Mouse (Mus musculus): Measurements from ENCODE around the gene Sertad3. TPM values are rescaled to one million over a fixed set of nuclear protein-coding genes. Genes with fewer than 3 reads are reported as not detected.
A peak's percentile ranks its signal among the peaks of the same experiment; 100 is the strongest.

Gene Sertad3
- polyA plus RNA-seq, 1 experiment from 2014 or later, result 22.0 TPM

- H3K36me3 ChIP-seq (ENCODE audit: insufficient read depth), result no peaks in the 10 kb centered on the region
- H3K4me3 ChIP-seq (ENCODE audit: low read depth, low read length), result no peak overlapping the region
- TF ChIP-seq CTCF (IDR thresholded peaks at IDR 0.05; ENCODE audit: low read depth), result no peak
- no peaks in the 10 kb centered on the region for H3K9me3 ChIP-seq (ENCODE audit: low read depth, low read length)
- no peak overlapping the region for H3K27ac ChIP-seq (ENCODE audit: low read depth)
- H3K27me3 ChIP-seq (ENCODE audit: insufficient read depth, low read length), result no peaks in the 10 kb centered on the region
- H3K4me1 ChIP-seq (ENCODE audit: insufficient read depth), result no peaks in the 10 kb centered on the region
- DNase-seq (no peak), ATAC-seq (ENCODE audit: insufficient read depth) (no peak)
- no peak overlapping the region for H3K4me2 ChIP-seq
- 69% methylated on average over 6 of the region's 6 CpGs for WGBS
- H3K9ac ChIP-seq, result no peak overlapping the region
Observed at GRCm38 (mm10) chr7:27460477-27460876, 13.1 kb upstream of the Sertad3 start.

DNA sequence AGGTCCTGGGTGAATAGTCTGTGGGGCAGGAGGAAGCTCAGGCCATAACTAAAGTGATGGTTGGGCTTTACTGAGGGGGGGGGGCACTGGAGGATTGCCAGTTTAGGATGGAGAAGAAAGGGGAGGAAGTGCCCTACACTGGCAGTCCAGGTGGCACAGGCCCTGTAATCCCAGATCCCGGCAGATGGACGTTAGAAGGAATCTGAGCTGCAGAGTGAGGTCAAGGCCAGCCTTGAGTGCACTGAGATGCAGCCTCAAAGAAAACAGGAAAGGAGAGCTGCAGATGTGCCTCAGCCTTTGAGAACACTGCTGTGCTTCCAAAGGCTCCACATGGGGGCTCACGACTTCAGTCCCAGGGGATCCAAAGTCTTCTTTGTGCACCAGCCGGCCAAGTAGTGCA lies 5.9 kb upstream of the Sertad3 start:
- 22% methylated on average over 4 of the region's 4 CpGs for WGBS
- no peak overlapping the region for H3K4me3 ChIP-seq (ENCODE audit: low read depth, low read length)
- no peak for ATAC-seq (ENCODE audit: insufficient read depth)

DNA sequence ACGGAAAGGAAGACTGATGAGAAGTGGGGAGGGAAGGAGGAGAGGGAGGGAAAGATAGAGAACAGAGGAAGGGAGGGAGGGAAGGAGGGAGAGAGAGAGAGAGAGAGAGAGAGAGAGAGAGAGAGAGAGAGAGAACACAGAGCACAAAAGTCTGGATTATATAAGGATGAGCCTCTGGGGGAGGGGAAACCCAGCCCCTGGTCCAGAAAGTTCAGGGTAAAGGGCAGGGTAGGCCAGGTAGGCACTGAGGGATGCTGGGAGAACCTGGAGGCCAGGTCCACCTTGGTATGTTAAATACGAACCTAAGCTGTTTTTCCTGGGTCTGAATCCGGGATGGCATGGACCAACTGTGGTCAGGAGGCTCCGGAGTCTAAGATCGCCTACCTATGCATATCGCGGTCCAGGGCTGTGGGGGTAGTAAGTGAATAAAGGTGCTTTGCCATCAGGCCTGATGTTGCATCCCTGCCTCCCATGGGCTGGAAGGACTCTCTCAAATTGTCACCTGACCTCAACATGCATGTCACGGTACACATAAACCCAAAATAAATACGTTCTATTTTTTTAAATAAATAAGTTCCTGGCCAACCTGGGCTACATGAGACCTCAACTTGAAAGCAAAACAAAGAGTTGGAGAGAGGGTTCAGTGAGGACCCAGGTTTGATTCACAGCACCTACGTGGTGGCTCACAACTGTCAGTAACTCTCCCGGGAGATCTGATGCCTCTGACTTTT lies 2.0 kb upstream of the Sertad3 start:
- ATAC-seq (ENCODE audit: insufficient read depth) (no peak), DNase-seq (no peak)
- no peak overlapping the region for H3K9ac ChIP-seq
- no peaks in the 10 kb centered on the region for H3K27me3 ChIP-seq (ENCODE audit: insufficient read depth, low read length)
- peaks cover 5% of the 10 kb centered on the region; the same call in 1 of the 2 replicates for H3K4me1 ChIP-seq (ENCODE audit: insufficient read depth)
- H3K4me3 ChIP-seq (ENCODE audit: low read depth, low read length), result no peak overlapping the region
- TF ChIP-seq CTCF (IDR thresholded peaks at IDR 0.05; ENCODE audit: low read depth), result no peak
- WGBS, result 86% methylated on average over 11 of the region's 11 CpGs
- H3K9me3 ChIP-seq (ENCODE audit: low read depth, low read length), result no peaks in the 10 kb centered on the region
- no peak overlapping the region for H3K4me2 ChIP-seq
- H3K36me3 ChIP-seq (ENCODE audit: insufficient read depth), result peaks cover 9% of the 10 kb centered on the region; the same call in 1 of the 2 replicates
- H3K27ac ChIP-seq (ENCODE audit: low read depth), result no peak overlapping the region

More for the DNA sequence above, 5.9 kb upstream of the Sertad3 start:
- no peaks in the 10 kb centered on the region for H3K9me3 ChIP-seq (ENCODE audit: low read depth, low read length)
- H3K27ac ChIP-seq (ENCODE audit: low read depth), result no peak overlapping the region
- no peak overlapping the region for H3K9ac ChIP-seq
- H3K4me1 ChIP-seq (ENCODE audit: insufficient read depth), result peaks cover 5% of the 10 kb centered on the region; the same call in 1 of the 2 replicates
- no peak overlapping the region for H3K4me2 ChIP-seq
- no peaks in the 10 kb centered on the region for H3K36me3 ChIP-seq (ENCODE audit: insufficient read depth)
- no peaks in the 10 kb centered on the region for H3K27me3 ChIP-seq (ENCODE audit: insufficient read depth, low read length)
- TF ChIP-seq CTCF (IDR thresholded peaks at IDR 0.05; ENCODE audit: low read depth), result no peak
- peak; percentile 54 for DNase-seq

GRCm38 (mm10) chr7:27472596-27472995 lies 972 bp upstream of the Sertad3 start:
- H3K4me2 ChIP-seq, result peak overlapping the region; percentile 69
- H3K9ac ChIP-seq, result peak overlapping the region; percentile 40
- peak overlapping the region; percentile 86 for H3K27ac ChIP-seq (ENCODE audit: low read depth)

DNA sequence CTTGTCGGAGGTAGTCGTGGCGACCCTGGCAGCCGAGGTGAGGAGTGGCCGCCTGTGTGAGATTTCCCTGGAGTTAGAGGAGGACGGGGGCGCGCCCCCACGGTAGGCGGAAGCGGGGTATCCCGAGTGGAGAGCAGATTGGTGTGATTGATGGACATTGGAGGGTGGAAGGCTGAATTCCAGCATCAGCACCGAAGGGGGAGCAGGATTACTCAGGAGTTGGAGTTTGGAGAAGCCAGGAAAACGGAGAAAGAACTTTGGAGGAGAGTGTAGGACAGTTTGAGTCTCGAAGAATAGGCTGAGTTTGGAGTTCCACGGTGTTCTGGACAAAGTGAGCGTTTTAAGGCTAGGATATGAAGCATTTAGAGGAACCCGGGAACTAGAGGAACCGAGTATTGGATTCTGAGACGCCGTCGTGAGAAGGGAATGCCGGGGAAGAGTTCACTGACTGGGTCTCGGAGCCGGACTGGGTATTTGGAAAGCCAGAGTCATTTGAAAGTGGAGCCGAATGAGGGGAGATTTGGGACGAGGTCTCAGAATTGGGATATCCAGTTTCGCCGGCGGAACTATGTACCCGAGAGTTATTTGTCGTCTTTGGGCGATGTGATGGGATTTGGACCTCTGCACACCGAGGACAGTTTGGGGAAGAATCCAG lies 394 bp downstream of the Sertad3 start:
- Histone ChIP-seq H3K4me1 (ENCODE audit: insufficient read depth) (peaks cover 8% of the 10 kb centered on the region; the same call in 1 of the 2 replicates), H3K4me2 (peak overlapping the region; percentile 69), H3K9ac (peak overlapping the region; percentile 67), H3K4me3 (ENCODE audit: low read depth, low read length) (peak overlapping the region; percentile 75), H3K9me3 (ENCODE audit: low read depth, low read length) (no peaks in the 10 kb centered on the region), H3K36me3 (ENCODE audit: insufficient read depth) (peaks cover 20% of the 10 kb centered on the region), H3K27ac (ENCODE audit: low read depth) (peak overlapping the region; percentile 96), H3K27me3 (ENCODE audit: insufficient read depth, low read length) (no peaks in the 10 kb centered on the region)
- ATAC-seq (ENCODE audit: insufficient read depth), result no peak; the same call in 1 of the 2 replicates
- no peak for DNase-seq
- WGBS, result under 1% methylated on average over 34 of the region's 34 CpGs
- no peak for TF ChIP-seq CTCF (IDR thresholded peaks at IDR 0.05; ENCODE audit: low read depth)

More at GRCm38 (mm10) chr7:27472596-27472995, 972 bp upstream of the Sertad3 start:
- Histone ChIP-seq H3K36me3 (ENCODE audit: insufficient read depth) (peaks cover 16% of the 10 kb centered on the region; the same call in 1 of the 2 replicates), H3K4me3 (ENCODE audit: low read depth, low read length) (peak overlapping the region; percentile 75), H3K4me1 (ENCODE audit: insufficient read depth) (peaks cover 5% of the 10 kb centered on the region; the same call in 1 of the 2 replicates), H3K9me3 (ENCODE audit: low read depth, low read length) (no peaks in the 10 kb centered on the region), H3K27me3 (ENCODE audit: insufficient read depth, low read length) (no peaks in the 10 kb centered on the region)
- WGBS, result 13% methylated on average over 7 of the region's 7 CpGs
- no peak for TF ChIP-seq CTCF (IDR thresholded peaks at IDR 0.05; ENCODE audit: low read depth)
- DNase-seq (peak; percentile 26), ATAC-seq (ENCODE audit: insufficient read depth) (no peak)

- Histone ChIP-seq H3K27ac (ENCODE audit: low read depth) (peak overlapping the region; percentile 96), H3K9ac (peak overlapping the region; percentile 67), H3K4me3 (ENCODE audit: low read depth, low read length) (peak overlapping the region; percentile 75), H3K4me1 (ENCODE audit: insufficient read depth) (peaks cover 8% of the 10 kb centered on the region; the same call in 1 of the 2 replicates), H3K4me2 (peak overlapping the region; percentile 69), H3K27me3 (ENCODE audit: insufficient read depth, low read length) (no peaks in the 10 kb centered on the region), H3K36me3 (ENCODE audit: insufficient read depth) (peaks cover 20% of the 10 kb centered on the region), H3K9me3 (ENCODE audit: low read depth, low read length) (no peaks in the 10 kb centered on the region)
- TF ChIP-seq CTCF (IDR thresholded peaks at IDR 0.05; ENCODE audit: low read depth), result peak; percentile 71
- WGBS, result under 1% methylated on average over 23 of the region's 23 CpGs
- ATAC-seq (ENCODE audit: insufficient read depth), result peak; percentile 92
- peak; percentile 99 for DNase-seq
Observed at GRCm38 (mm10) chr7:27474490-27474954, 954 bp downstream of the Sertad3 start.

- Histone ChIP-seq H3K4me3 (ENCODE audit: low read depth, low read length) (peak overlapping the region; percentile 75; the same call in 1 of the 2 replicates), H3K4me2 (peak overlapping the region; percentile 69)
Observed at GRCm38 (mm10) chr7:27475596-27475995, 2.0 kb downstream of the Sertad3 start.

More at GRCm38 (mm10) chr7:27475596-27475995, 2.0 kb downstream of the Sertad3 start:
- no peak for ATAC-seq (ENCODE audit: insufficient read depth)
- no peaks in the 10 kb centered on the region for H3K27me3 ChIP-seq (ENCODE audit: insufficient read depth, low read length)
- H3K36me3 ChIP-seq (ENCODE audit: insufficient read depth), result peaks cover 20% of the 10 kb centered on the region
- H3K9me3 ChIP-seq (ENCODE audit: low read depth, low read length), result no peaks in the 10 kb centered on the region
- H3K4me1 ChIP-seq (ENCODE audit: insufficient read depth), result peaks cover 8% of the 10 kb centered on the region; the same call in 1 of the 2 replicates
- no peak overlapping the region for H3K9ac ChIP-seq
- H3K27ac ChIP-seq (ENCODE audit: low read depth), result 0 out of 2 replicates have a peak overlapping the region, but pooled peaks have one; percentile 30
- no peak for DNase-seq
- TF ChIP-seq CTCF (IDR thresholded peaks at IDR 0.05; ENCODE audit: low read depth), result no peak
- WGBS, result 96% methylated on average over 2 of the region's 2 CpGs

Measured in lung, embryonic 14.5 days (tissue).